Mouse (Mus musculus) liver, embryonic 14.5 days (tissue): ENCODE data around the gene Trim3.

Experiments
- CTCF ChIP-seq: IDR thresholded peaks from 2 replicates; pipeline ENCODE4 v1.5.1; 2016; ENCODE audit warnings: antibody characterized with exemption, low read depth, control low read depth
- EP300 ChIP-seq: IDR thresholded peaks from 2 replicates; pipeline ENCODE4 v1.6.1; 2016; ENCODE audit warnings: antibody characterized with exemption, low read depth

GRCm38 (mm10) chr7:105557671-105558070 is 75.7 kb downstream of the Trim3 start:
- TF ChIP-seq CTCF: no peak
- no peak for TF ChIP-seq EP300
